Mouse (Mus musculus) C2C12 (cell line): ENCODE results near the gene Bhlhe40.

Source experiments
- CEBPB ChIP-seq: IDR thresholded peaks from one replicate; pipeline ENCODE4 v1.6.1; 2011; ENCODE audit warnings: low read depth, mild to moderate bottlenecking, control low read depth, moderate library complexity
- CTCF ChIP-seq: IDR thresholded peaks from one replicate; pipeline ENCODE4 v1.5.1; 2011; ENCODE audit not compliant: control insufficient read depth, insufficient read depth, insufficient read length
- MAX ChIP-seq: IDR thresholded peaks from one replicate; pipeline ENCODE4 v1.6.1; 2011; ENCODE audit warnings: mild to moderate bottlenecking, control low read depth
- MYOG ChIP-seq: IDR thresholded peaks from one replicate; pipeline ENCODE4 v1.6.1; 2011; ENCODE audit not compliant: control insufficient read depth, insufficient read length; ENCODE audit errors: extremely low read depth
- USF1 ChIP-seq: IDR thresholded peaks from one replicate; pipeline ENCODE4 v1.6.1; 2011; ENCODE audit warnings: low read depth, mild to moderate bottlenecking, control low read depth, moderate library complexity

DNA sequence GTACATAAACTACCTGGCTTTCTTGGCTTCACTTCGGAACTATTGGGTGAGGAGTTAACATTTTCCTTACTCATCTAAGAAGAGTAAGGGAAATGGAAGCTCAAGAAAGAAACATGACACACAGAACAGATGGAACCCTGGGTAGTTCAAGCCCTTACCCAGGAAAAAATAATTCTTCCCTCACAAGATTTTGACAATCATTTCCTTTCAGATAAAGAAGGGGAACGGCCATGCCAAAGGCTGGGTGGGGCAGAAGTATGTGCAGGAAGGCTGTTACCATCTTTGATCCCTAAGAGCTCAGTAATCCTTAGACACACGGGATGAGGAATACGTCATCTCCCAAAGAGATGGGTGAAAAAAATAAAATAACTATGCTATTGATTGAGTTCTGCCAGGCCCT, 20.7 kb downstream of the Bhlhe40 start:
- TF ChIP-seq USF1 (no peak), CTCF (no peak), MYOG (no peak), MAX (no peak), CEBPB (no peak)
